Mouse (Mus musculus) myocyte (in vitro differentiated cells): ENCODE measurements around the gene Jag1.

Source experiments
- E2F4 ChIP-seq: IDR thresholded peaks from one replicate; pipeline ENCODE4 v1.6.1; 2011; ENCODE audit warnings: mild to moderate bottlenecking, control low read depth, moderate library complexity; ENCODE audit not compliant: insufficient read depth
- MAX ChIP-seq: IDR thresholded peaks from one replicate; pipeline ENCODE4 v1.6.1; 2011; ENCODE audit warnings: low read depth, mild to moderate bottlenecking, control low read depth
- MYOD1 ChIP-seq, 3 experiments: IDR thresholded peaks; one replicate each; pipeline ENCODE4 v1.6.1; 2011; ENCODE audit warnings: control low read depth in 2 of 3, low read depth in 2 of 3, mild to moderate bottlenecking in 2 of 3, moderate library complexity in 1 of 3; ENCODE audit not compliant: insufficient read length in 2 of 3, control insufficient read depth in 1 of 3
- MYOG ChIP-seq, 3 experiments: IDR thresholded peaks; one replicate each; pipeline ENCODE4 v1.6.1; 2011; ENCODE audit warnings: control low read depth in 2 of 3, low read depth in 2 of 3, mild to moderate bottlenecking in 2 of 3; ENCODE audit not compliant: insufficient read length in 2 of 3, control insufficient read depth in 1 of 3, insufficient read depth in 1 of 3
- POLR2A ChIP-seq: IDR thresholded peaks from one replicate; pipeline ENCODE4 v1.6.1; 2011; ENCODE audit warnings: low read depth, mild to moderate bottlenecking, control low read depth, moderate library complexity; ENCODE audit not compliant: insufficient read length
- POLR2AphosphoS2 ChIP-seq: IDR thresholded peaks from one replicate; pipeline ENCODE4 v1.6.1; 2011; ENCODE audit warnings: low read depth, control low read depth; ENCODE audit not compliant: insufficient read length
- REST ChIP-seq: IDR thresholded peaks from one replicate; pipeline ENCODE4 v1.6.1; 2011; ENCODE audit warnings: mild to moderate bottlenecking, control low read depth, moderate library complexity; ENCODE audit not compliant: insufficient read depth, insufficient read length
- TCF12 ChIP-seq: IDR thresholded peaks from one replicate; pipeline ENCODE4 v1.6.1; 2011; ENCODE audit warnings: mild to moderate bottlenecking, control low read depth; ENCODE audit not compliant: poor library complexity, insufficient read depth, severe bottlenecking
- USF1 ChIP-seq: IDR thresholded peaks from one replicate; pipeline ENCODE4 v1.6.1; 2011; ENCODE audit warnings: low read depth, mild to moderate bottlenecking, control low read depth, moderate library complexity

DNA sequence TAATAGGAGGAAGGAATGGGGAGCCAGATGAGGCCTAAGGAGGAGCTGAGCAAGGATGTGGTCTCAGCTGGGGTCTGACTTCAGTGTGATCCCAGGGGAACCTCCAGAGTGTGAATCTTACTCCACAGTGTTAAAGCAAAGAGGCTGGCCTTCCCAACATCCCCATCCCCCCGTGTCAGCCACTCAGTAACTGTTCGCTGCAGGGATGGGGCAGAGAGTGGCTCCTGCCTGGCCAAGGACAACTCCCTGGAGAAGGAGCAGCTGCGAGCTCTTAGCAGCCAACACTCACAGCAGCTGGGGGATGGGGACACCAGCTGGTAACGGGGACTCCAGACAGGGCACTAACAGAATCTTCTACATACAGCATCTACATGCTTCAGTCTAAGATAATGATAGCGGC, 15.4 kb downstream of the Jag1 start:
- TF ChIP-seq TCF12 (no peak), E2F4 (no peak), MAX (no peak), POLR2A (no peak), POLR2AphosphoS2 (no peak), USF1 (no peak), MYOG (IDR thresholded peaks at IDR 0.05; ENCODE audit: control insufficient read depth in 1 of 3, insufficient read depth in 1 of 3, insufficient read length in 2 of 3, low read depth in 2 of 3) (peak; percentile 64 to 84 (median 77)), REST (no peak), MYOD1 (IDR thresholded peaks at IDR 0.05; ENCODE audit: control insufficient read depth in 1 of 3, insufficient read length in 2 of 3, low read depth in 2 of 3) (peak; percentile 51 to 85 (median 76))
